Mouse (Mus musculus): ENCODE measurements around the gene Plppr3.

Plppr3 gene

DNA sequence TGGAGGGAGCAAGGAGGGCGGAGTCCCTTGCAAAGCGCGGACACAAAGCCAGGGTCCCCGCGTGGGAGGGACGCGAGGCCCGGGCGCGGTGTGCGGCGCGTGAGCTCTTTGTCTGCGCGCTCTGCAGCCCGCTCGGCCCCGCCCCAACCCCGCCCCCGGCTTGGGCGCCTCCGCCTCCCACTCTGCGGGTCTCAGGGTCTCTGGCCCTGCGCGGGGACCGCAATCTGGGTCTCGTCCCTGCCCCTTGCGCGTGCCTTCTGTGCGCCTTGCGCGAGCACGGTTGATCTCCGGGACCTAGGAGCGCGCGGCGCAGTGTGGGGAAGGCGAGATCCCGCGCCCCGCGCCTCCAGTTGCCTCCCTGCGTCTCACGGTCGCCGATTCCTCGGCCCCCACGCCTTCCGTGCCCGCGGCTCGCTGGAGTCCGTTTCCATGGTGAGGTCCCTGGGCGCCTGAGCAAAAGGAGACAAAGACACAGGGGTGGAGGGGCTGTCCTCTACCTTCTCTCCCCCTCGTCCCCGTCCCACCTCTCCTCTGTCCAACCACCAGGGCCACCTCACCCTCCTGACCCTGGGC is at the start of gene Plppr3, which contains the start of gene Prtn3:
Plppr3 (minus strand) TSS at position 345 of the 573 bp plus-strand sequence.
Prtn3 (plus strand) TSS at position 187 of the 573 bp plus-strand sequence.
- no peak for DNase-seq (ENCODE audit: low read depth, low spot score)

DNA sequence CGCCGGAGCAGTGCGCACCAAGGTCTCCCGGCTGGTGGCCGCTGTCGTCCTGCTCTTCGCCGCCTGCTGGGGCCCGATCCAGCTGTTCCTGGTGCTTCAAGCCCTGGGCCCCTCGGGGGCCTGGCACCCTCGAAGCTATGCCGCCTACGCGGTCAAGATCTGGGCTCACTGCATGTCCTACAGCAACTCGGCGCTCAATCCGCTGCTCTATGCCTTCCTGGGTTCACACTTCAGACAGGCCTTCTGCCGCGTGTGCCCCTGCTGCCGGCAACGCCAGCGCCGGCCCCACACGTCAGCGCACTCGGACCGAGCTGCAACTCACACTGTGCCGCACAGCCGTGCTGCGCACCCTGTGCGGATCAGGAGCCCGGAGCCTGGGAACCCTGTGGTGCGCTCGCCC is 47.1 kb upstream of the Plppr3 start:
- DNase-seq (ENCODE audit: low read depth, low spot score): no peak

DNA sequence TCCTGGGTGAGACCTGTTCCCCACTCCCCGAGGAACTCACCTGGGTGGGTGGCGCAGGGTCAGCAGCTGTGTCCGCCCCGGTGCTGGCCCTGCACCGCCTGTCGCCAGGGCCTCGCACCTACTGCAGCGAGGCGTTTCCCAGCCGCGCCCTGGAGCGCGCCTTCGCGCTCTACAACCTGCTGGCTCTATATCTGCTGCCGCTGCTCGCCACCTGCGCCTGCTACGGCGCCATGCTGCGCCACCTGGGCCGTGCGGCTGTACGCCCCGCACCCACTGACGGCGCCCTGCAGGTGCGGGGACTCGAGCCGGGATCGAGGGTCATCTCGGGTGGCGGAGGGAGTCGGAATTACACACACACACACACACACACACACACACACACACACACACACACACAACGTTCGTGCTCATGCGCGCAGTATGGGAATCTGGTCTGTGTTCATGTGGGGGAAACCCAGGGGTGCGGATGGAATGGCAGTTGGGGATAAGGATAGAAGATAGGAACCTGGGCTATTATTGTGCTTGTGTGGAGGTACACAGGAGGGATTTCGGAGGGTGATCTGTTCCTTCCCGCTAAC is 46.6 kb upstream of the Plppr3 start, which contains the start of gene R3hdm4:
R3hdm4 (minus strand) TSS at position 251 of the 578 bp plus-strand sequence.
- no peak for DNase-seq (ENCODE audit: low read depth, low spot score)

DNA sequence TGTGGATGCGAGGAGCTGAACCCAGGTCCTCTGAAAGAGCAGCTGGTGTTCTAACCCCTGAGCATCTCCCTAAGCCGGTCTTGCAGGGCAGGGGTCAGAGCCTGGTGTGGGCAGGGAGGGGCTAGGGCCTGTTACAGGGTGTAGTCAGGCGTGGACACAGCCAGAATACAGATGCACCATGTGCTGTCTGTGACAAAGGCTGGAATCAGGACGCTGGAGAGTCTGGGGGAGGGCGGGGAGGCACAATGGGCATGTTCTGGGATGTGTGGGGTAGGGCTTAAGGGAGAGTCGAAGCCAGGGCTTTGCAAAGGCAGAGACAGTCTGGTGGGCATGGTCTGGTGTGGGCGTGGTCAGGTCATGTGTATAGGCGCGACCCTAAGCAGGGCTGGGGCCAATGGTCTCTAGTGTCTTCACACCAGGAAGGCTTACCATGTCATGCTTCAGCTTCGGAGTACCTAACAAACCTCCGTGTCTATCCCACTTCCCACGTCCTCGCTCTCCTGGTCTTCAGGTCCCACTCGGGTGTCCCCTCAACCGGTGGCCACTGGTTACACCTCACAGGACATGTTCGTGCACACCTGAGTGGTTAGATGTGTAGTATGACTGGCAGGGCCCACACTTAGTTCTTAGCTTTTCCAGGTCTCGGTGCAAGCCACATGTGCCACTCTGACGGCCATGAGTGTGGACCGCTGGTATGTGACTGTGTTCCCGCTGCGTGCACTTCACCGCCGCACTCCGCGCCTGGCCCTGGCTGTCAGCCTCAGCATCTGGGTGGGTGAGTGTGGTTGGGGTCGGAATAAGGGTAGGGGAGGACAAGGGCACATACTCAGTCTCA is 45.8 kb upstream of the Plppr3 start:
- DNase-seq (ENCODE audit: low read depth, low spot score): no peak

DNA sequence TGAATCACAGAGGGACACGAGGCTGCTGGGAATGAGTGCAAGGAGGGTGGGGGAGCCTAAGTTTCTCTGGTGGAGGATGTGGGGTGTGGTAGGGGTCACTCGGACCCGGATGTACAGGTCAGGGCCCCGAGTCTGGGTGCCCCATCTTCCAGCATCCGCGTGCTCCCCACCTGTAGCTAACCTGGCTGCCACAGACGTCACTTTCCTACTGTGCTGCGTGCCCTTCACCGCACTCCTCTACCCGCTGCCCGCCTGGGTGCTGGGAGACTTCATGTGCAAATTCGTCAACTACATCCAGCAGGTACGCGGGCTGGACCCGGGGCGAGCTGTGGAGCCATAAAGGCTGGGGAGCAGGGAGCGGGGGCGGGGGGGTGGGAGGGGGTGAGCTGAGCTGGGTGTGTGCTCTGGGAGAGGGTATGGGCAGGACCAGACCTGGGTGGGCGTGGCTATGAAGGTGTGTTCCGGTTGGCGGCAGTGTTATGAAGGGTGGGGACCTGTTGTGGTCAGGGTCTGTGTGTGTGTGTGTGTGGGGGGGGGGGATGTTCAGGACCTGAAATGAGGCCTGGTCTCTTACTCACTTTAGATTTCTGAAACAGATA is 44.9 kb upstream of the Plppr3 start:
- peak; percentile 51 for DNase-seq (ENCODE audit: low read depth, low spot score)

DNA sequence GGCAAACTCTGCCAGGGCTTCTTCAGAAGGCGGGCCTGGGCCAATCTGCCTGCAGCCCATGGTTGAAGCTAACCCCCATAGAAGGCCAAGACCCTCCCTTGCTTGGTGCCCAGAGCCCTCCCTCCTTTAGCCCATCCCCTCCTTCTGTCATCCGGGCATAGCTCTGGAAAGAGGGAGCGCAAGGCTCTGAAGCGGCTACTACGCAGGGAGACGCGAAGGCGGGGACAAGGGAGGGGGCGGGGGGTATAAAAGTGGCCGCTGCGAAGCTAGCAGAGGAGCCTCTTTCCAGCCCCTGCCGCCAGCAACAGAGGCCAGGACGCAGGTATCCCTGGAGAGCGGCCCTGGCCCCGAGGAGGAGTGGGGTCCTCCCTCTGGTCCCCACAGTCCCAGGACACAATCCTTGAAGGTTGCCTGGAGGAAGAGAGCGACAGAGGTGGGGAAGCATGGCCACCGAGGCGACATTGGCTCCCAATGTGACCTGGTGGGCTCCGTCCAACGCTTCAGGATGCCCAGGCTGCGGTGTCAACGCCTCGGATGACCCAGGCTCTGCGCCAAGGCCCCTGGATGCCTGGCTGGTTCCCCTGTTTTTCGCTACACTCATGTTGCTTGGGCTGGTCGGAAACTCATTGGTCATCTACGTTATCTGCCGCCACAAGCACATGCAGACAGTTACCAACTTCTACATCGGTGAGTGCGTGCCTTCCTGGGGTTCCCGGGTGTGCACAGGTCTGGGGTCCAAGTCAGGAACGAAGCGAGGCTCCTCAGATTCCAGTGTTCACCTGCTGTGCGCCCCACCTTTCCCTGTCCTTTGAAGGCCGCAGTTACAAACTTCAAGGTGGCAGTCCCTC is 44.0 kb upstream of the Plppr3 start:
- no peak for DNase-seq (ENCODE audit: low read depth, low spot score)

DNA sequence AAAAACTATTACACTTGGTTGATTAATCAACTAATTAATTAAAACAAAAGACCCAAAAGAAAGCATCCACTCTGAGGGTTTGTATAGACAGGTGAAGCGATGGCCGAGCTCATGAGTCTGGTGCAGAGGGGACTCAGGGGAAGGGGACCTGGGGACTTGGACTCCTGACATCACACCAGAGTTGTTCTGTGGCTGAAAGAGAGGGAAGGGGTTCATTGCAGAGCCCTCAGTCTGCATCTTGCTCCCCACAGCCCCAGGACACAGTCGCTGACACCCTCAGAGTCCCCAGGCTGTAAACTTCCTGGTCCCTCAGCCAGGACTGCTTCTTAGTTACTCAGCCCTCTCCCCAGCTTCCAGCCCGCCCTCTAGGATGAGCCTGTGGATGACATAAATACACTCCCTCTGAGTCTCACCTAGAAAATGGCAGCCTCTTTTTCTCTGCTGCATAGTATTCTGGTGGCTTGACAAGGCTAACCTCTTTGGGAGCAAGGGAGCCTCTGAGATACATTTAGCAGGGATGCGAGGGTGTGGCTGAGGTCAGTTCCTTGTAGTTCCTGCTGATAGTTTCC is 43.2 kb upstream of the Plppr3 start:
- no peak for DNase-seq (ENCODE audit: low read depth, low spot score)

DNA sequence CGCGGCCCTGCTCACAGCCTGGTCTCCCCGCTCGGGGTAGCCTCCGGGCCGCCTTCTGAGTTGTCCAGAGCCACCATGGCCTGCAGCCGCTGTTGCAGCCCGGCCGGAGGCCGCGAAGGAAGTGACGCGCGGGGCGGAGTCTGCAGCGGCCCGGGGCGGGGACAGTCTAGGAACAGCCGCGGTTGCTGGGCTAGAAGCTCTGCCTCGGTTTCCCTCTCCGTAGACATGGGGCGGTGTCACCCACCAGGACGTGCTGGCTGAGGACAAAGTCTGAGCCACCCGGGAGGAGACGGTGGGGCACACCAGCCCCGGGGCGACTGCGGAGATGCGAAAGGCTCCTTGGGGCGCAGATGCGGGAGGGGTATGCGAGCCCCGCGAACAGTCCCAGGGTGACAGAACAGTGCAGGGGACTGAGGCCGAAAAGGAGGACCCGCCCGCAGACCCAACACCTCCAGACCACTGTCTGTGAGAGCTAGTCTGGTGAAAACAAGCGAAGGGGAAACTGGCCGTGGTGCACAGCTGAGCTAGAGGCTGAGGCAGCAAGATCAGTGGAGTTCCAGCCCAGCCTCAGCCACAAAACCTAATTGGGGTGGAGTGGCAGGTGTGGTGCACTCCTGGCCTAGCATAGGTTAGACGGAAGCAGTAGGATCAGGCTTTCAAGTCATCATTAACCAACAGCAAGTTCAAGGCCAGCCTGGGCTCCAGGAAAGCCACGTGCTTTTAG is 42.5 kb upstream of the Plppr3 start, which contains the start of gene Kiss1r:
Kiss1r (plus strand) TSS at position 164 of the 724 bp plus-strand sequence.
- peak; percentile 83 for DNase-seq (ENCODE audit: low read depth, low spot score)

DNA sequence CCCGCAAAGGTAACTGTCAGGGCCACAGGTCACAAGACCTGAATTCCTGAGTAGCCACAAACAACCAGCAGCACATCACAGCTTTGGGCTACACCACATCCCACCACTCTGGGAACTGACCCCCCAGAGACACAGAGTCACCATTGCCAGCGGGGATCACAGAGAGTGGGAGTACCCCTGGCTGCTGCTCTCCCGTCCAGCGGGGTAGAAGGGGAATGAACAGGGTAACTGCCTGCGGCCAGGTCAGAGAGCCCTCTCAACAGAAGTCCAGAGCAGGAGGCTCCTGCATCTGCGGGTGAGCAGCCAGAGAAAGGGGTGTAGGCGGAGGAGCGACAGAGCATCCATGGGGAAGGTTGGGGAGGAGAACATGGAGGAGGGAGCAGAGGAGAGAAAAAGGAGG is 41.6 kb upstream of the Plppr3 start:
- DNase-seq (ENCODE audit: low read depth, low spot score): no peak

DNA sequence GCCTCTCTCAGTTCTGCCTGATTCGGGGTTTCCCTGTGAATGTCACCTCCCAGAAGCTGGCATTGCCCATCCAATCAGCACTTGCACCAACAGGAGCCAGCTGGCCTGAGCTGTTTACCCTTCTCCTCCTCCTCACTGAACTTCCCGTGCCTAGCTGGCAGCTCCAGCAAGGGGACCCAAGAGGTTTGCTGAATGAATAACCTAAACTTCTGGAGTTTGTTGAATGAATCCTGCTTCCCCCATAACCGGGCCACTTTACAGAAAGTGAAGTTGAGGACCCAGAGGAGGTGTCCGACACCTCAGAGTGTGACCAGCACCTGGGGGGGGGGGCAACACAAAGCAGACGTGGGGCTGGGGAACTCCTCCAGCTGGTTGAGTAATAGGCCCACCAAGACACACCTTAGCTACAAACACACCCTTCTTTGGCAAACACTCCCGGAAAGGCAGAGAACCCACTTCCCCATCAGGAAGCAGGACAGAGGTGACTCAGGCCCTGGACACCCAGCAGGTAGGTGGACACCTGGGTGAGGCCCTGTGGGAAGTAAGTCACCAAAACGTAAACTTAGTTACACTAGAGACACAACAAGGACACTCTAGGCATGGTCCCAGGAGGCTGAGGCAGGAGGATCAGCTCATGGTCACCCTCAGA is 40.6 kb upstream of the Plppr3 start:
- no peak for DNase-seq (ENCODE audit: low read depth, low spot score)

DNA sequence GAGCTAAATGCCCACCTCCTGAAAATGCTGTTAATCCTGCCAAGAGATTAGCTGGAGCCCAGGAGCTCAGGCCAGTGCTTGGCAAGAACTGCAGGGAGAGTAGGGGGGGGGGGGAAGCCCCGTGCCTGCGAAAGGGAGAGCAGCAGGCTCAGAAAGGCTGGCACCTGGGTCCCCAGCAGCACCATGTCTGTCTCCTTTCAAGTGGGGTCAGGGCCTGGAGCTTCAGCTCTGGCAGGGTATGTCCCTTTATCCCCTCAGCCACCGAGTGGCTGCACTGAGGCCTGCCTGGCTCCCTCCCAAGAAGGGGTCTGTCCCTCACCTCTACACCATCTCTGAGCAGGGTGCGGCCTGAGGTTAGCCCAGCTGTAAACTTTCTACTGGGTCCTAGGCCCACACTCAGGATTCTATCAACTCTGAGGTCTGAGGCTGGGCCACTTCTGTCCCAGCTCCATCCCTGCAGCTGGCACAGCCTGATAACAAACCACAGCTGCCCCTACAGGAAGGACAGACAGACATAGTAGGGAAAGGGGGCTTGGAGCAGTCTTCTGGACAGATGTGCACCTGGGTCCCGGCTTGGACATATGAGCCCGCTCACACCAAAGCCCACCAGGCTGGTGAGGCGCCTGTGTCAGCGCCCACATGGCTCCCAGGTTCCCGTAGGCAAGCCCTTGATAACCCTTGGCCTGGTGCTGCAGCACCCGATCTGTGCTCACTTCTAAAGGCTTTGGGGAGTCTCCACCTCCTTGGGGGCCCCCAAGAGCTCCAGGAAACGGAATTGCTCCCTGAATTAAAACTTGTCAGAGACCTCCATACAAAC is 39.9 kb upstream of the Plppr3 start:
- no peak for DNase-seq (ENCODE audit: low read depth, low spot score)

DNA sequence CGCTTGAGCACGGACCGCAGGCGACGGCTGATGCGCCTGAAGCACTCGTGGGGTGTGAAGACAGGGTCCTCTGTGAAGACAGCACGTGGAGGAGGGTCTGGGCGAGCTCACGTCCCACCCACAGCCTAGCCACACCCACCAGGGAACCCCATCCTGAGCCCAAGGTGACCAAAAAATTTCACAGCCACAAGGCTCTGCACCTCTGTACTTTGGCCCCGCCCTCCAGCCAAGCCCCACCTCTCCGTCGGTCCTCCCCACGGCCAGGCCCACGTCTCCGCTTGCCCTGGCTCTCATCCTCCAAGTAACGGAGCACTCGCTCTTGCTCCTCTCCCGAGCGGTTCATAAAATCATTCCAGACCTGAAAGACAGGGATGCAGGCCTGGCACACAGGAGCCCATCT is 38.0 kb upstream of the Plppr3 start:
- no peak for DNase-seq (ENCODE audit: low read depth, low spot score)

DNA sequence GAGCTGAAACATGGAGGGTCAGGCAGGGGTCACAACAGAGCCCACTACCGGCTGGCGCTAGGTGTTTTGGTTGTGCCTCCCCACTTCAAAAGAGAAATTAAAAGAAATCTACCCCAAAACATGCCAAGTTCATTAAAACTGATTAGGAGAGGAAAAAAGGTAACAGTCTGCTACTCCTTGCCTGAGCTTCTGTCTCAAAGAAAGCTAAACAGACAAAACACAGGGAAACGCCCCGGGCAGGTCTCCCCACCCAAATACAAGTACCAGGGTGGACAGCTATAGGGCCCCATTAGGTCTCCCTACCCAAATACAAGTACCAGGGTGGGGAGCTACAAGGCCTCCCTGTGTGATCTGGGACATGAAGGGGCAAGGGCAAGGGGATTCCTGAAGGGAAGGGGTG is 36.1 kb upstream of the Plppr3 start, which contains the start of gene Gm26602:
Gm26602 (plus strand) TSS at position 301 of the 400 bp plus-strand sequence.
- DNase-seq (ENCODE audit: low read depth, low spot score): no peak

DNA sequence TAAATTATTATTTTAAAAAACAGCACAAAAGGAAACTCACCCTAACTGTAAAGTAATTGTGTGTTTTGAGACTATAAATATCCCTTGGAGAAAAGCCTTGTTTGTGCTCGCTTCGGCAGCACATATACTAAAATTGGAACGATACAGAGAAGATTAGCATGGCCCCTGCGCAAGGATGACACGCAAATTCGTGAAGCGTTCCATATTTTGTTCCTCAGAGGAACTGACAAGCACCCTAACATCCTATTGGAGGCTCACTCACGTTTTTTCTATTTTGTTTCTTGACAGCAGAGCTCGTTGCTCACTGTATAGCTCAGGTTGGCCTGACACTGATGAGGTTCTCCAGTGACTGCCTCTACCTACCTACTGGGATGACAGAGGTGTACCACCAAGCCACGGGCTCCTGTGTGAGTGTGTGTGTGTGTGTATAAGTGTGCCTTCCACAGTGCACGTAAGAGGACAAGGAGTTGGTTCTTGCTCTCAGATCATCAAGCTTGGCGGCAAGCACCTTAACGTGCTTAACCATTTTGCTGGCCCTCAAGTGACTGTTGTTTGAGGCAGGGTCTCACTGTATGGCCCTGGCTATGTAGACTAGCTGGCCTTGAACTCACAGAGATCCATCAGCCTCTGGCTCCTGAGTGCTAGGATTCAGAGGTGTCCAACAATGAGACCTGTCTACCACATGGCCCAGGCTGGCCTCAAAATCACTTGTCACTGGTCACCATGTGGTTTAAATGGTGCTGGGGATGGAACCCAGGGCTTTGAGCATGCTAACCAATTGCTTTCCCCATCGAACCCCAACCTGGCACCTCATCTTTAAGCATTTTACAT is 34.9 kb upstream of the Plppr3 start:
- no peak for DNase-seq (ENCODE audit: low read depth, low spot score)

DNA sequence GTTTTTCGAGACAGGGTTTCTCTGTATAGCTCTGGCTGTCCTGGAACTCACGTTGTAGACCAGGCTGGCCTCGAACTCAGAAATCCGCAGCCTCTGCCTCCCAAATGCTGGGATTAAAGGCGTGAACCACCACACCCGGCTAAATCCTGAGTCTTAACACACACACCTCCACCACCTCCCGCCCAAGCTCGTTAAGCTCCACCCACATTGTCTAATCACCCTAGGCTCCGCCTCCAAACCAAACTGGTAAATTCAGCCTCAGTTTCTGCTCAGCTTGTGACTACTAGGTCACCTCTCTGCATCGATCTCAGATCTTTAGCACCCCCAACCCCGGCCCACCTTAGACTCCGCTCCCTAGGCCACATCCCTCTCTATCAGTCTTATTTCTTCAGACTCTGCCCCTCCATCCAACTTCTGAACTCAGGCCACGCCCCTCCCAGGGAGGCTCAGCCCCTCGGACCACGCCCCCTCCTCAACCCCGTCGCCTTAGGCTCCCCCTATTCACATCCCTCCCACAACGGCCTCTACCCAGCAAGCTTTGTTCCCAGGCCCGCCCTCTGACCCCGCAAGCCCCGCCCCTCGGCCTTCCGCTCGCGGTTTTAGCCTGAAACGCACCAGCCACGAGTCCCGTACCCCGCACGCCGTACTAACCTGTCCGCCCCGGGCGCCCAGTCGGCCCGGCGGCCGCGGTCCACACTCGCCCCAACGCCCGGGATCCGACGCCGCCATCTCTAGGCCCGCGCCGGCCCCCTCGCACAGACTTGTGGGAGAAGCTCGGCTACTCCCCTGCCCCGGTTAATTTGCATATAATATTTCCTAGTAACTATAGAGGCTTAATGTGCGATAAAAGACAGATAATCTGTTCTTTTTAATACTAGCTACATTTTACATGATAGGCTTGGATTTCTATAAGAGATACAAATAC is 34.0 kb upstream of the Plppr3 start, which contains the start of gene Med16:
Med16 (minus strand) TSS at position 757 of the 925 bp plus-strand sequence.
- DNase-seq (ENCODE audit: low read depth, low spot score): peak; percentile 98

DNA sequence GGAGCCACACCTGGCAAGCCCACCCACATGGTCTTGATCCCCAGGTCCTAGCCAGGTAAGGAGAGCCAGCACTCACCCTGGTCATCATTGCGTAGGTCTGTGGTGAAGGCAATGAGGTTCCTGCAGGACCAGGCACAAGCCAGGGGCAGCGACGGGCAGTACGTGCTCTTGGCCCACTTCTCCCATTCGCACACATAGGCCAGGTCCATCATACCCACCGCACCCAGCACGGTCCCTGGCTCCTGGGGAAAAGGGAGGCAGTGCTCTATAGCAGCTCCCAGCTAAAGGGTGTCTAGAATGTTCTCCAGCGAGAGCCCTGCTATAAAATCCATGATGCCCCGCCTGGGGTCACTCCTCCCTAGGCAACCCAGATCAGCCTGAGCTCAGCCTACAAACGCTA is 33.0 kb upstream of the Plppr3 start:
- no peak for DNase-seq (ENCODE audit: low read depth, low spot score)

DNA sequence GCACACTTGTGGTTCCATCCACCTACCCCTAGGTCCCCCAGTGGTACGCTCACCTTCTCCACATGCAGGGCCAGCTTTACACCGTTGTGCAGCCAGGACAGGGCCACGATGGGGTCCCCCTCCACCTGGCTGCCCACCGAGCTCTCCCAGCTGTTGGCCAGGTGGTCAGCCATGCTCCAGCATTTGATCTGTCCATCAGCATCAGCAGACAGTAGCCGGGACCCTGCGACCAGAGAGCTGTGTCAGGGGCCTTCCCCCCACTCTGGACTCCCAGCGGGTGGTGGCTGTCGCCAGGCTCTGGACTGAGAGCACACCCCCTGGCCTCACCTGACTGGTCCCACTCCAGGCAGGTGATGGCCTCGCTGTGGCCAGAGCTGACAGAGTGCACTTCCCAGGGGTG is 32.3 kb upstream of the Plppr3 start:
- no peak for DNase-seq (ENCODE audit: low read depth, low spot score)

Measured in CD4-positive helper T cell, adult 2 months (primary cell).